Mouse (Mus musculus) forebrain, embryonic 13.5 days (tissue): ENCODE data around the gene Gm6657. TPM values are rescaled to one million over a fixed set of nuclear protein-coding genes. Genes with fewer than 3 reads are reported as not detected.

Experiments used
- ATAC-seq: fragments of 200-750 bp; cut with Nextera tagmentation; 2 replicates; pipeline ENCODE4 v1.8.0; 2017
- H3K27ac ChIP-seq: fragments of 300-500 bp; sonication (generic); 2 replicates; pipeline ENCODE4 v1.5.1; 2015; ENCODE audit warnings: inconsistent platforms, mild to moderate bottlenecking, moderate library complexity
- H3K27me3 ChIP-seq: fragments of 300-500 bp; sonication (generic); 2 replicates; pipeline ENCODE4 v1.6.1; 2015; ENCODE audit warnings: mild to moderate bottlenecking, inconsistent platforms
- H3K36me3 ChIP-seq: fragments of 300-500 bp; sonication (generic); 2 replicates; pipeline ENCODE4 v1.6.1; 2015; ENCODE audit warnings: mild to moderate bottlenecking, inconsistent platforms; ENCODE audit not compliant: poor library complexity, severe bottlenecking
- H3K4me1 ChIP-seq: fragments of 300-500 bp; sonication (generic); 2 replicates; pipeline ENCODE4 v1.6.1; 2015; ENCODE audit warnings: inconsistent platforms
- H3K4me2 ChIP-seq: fragments of 300-500 bp; sonication (generic); 2 replicates; pipeline ENCODE4 v1.6.1; 2015; ENCODE audit warnings: inconsistent platforms, mild to moderate bottlenecking, moderate library complexity
- H3K4me3 ChIP-seq: fragments of 300-500 bp; sonication (generic); 2 replicates; pipeline ENCODE4 v1.5.1; 2015; ENCODE audit warnings: mild to moderate bottlenecking, inconsistent platforms
- H3K9ac ChIP-seq: fragments of 300-500 bp; sonication (generic); 2 replicates; pipeline ENCODE4 v1.6.1; 2015; ENCODE audit warnings: mild to moderate bottlenecking, inconsistent platforms
- H3K9me3 ChIP-seq: fragments of 300-500 bp; sonication (generic); replicated peaks from 2 replicates; pipeline ENCODE4 v1.6.1; 2016; ENCODE audit warnings: inconsistent platforms
- WGBS: fragments of 180-500 bp; shearing (Covaris S2); methylation state at CpG from one replicate; pipeline ENCODE4 v1.1.7; 2015; 5-methylcytosine and 5-hydroxymethylcytosine counted together
- polyA plus RNA-seq: library from polyadenylated mRNA; unstranded; fragments of >200 nt; fragmentation: Nextera tagmentation; extraction: Ambion mirVana; gene quantifications from 2 replicates; pipeline ENCODE4 v1.2.1, GENCODE M21; 2015

Gene Gm6657
- polyA plus RNA-seq: not detected in 2 replicates

DNA sequence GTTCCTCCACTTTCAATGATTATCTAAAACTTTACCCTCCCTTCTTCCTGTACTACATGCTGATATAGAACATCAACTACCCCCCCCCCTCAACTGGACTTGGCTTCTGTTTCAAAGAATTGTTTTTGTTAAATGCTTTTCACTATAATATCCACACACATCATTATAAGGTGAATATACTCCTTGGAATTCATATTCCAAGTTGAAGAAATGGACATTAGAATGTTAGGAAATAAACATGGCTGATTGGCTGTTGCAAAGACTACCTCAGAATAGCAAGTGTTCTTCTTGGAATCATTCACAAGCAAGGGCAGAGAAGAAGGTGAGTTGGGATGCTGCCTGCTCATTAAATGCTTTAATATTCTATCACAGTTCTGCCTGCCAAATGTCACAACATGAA, at the start of gene Gm6657:
Gene Gm6657 (plus strand): TSS at position 301 of the 400 bp plus-strand sequence.
- no peak within 1 kb of the TSS for H3K27ac ChIP-seq
- H3K9ac ChIP-seq: no peak within 1 kb of the TSS
- H3K9me3 ChIP-seq: no peaks in the 10 kb centered on the region
- H3K4me3 ChIP-seq: no peak within 1 kb of the TSS
- no peaks in the 10 kb centered on the region for H3K36me3 ChIP-seq
- H3K4me2 ChIP-seq: no peak within 1 kb of the TSS
- H3K4me1 ChIP-seq: no peaks in the 10 kb centered on the region
- no peaks in the 10 kb centered on the region for H3K27me3 ChIP-seq
- ATAC-seq: no peak

GRCm38 (mm10) chr12:78153308-78154002, 40.6 kb upstream of the Gm6657 start:
- no peaks in the 10 kb centered on the region for H3K27me3 ChIP-seq
- no peak overlapping the region for H3K27ac ChIP-seq
- WGBS: 35% methylated on average over 7 of the region's 7 CpGs
- no peak overlapping the region for H3K4me3 ChIP-seq
- H3K9ac ChIP-seq: no peak overlapping the region
- H3K4me2 ChIP-seq: 0 out of 2 replicates have a peak overlapping the region, but pooled peaks have one; percentile 16
- H3K4me1 ChIP-seq: peaks cover 21% of the 10 kb centered on the region
- no peaks in the 10 kb centered on the region for H3K36me3 ChIP-seq
- ATAC-seq: peak; percentile 96
- H3K9me3 ChIP-seq: no peaks in the 10 kb centered on the region

GRCm38 (mm10) chr12:78170178-78170577, 23.9 kb upstream of the Gm6657 start:
- H3K9ac ChIP-seq: no peak overlapping the region
- no peaks in the 10 kb centered on the region for H3K27me3 ChIP-seq
- H3K36me3 ChIP-seq: no peaks in the 10 kb centered on the region
- H3K4me2 ChIP-seq: no peak overlapping the region
- no peak overlapping the region for H3K27ac ChIP-seq
- no peak for ATAC-seq
- no peaks in the 10 kb centered on the region for H3K9me3 ChIP-seq
- no peak overlapping the region for H3K4me3 ChIP-seq
- H3K4me1 ChIP-seq: no peaks in the 10 kb centered on the region

DNA sequence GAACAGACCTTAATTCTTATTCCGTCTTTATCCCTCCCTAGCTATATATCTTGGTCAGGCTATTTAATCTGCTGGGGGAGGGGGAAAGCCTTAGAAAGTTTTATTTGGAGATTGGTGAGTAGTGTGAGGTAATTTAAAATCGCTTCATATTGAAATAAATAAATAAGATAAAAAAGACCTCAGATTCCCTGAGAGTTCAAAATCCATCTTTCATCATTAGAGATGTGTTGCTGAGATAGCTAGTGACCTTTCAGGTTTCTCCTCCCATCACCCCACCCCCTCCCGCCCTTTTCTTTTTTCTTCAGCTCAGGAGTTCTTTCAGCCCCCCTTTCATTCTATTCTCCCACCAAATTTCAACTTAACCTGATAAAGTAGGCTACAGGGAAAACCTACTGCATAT, 20.1 kb upstream of the Gm6657 start:
- H3K4me3 ChIP-seq: no peak overlapping the region
- ATAC-seq: no peak
- no peak overlapping the region for H3K4me2 ChIP-seq
- H3K9me3 ChIP-seq: no peaks in the 10 kb centered on the region
- WGBS: 76% methylated on average over 3 of the region's 3 CpGs
- no peaks in the 10 kb centered on the region for H3K36me3 ChIP-seq
- H3K4me1 ChIP-seq: no peaks in the 10 kb centered on the region
- H3K27me3 ChIP-seq: no peaks in the 10 kb centered on the region
- H3K27ac ChIP-seq: no peak overlapping the region
- no peak overlapping the region for H3K9ac ChIP-seq

DNA sequence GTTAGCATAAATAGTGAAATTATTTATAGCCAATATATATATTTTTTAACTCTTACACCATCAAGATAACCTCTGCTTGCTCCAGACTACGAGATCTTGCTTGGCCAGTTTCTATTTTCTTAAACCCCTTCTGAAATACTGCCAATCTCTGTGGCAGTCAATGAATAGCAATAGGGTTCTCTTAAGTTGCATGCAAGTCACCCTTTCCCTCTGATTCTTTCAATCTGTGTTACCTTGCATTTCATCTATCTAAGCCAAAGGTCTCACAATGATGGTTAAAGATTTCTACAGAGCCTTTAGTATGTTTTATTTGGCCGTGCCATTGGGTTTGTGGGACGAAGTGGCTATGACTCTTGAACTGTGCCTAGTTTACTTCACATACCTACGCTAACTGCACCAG, 19.4 kb upstream of the Gm6657 start:
- Histone ChIP-seq H3K9me3 (no peaks in the 10 kb centered on the region), H3K4me3 (no peak overlapping the region), H3K27ac (no peak overlapping the region), H3K27me3 (no peaks in the 10 kb centered on the region), H3K9ac (no peak overlapping the region), H3K4me2 (no peak overlapping the region), H3K36me3 (no peaks in the 10 kb centered on the region), H3K4me1 (no peaks in the 10 kb centered on the region)
- WGBS: 90% methylated on average over 4 of the region's 4 CpGs
- no peak for ATAC-seq

GRCm38 (mm10) chr12:78181452-78181851, 12.6 kb upstream of the Gm6657 start:
- 65% methylated on average over 2 of the region's 2 CpGs for WGBS
- Histone ChIP-seq H3K4me1 (no peaks in the 10 kb centered on the region), H3K36me3 (no peaks in the 10 kb centered on the region), H3K4me2 (no peak overlapping the region), H3K27me3 (no peaks in the 10 kb centered on the region), H3K27ac (no peak overlapping the region), H3K9ac (no peak overlapping the region), H3K9me3 (no peaks in the 10 kb centered on the region), H3K4me3 (no peak overlapping the region)
- no peak for ATAC-seq

DNA sequence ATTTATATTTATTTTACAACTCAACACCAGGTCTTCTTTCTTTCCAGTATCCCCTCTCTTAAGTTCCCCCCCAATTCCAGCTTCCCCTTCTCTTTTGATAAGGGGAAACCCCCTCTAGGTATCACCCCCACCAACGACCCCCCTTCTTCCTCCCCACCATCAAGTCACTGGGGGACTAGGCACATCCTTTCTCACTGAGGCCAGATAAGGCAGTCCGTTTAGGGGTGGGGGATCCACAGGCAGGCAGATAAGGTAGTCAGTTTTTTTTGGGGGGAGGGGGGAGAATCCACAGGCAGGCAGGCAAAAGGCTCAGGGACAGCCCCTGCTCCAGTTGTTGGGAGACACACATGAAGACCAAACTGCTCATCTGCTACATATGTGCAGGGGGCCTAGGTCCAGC, 1.3 kb downstream of the Gm6657 start:
- ATAC-seq: no peak
- H3K9ac ChIP-seq: no peak overlapping the region
- H3K4me2 ChIP-seq: no peak overlapping the region
- no peaks in the 10 kb centered on the region for H3K36me3 ChIP-seq
- H3K4me3 ChIP-seq: no peak overlapping the region
- no peaks in the 10 kb centered on the region for H3K27me3 ChIP-seq
- 72% methylated on average over 2 of the region's 2 CpGs for WGBS
- no peak overlapping the region for H3K27ac ChIP-seq
- H3K4me1 ChIP-seq: no peaks in the 10 kb centered on the region
- H3K9me3 ChIP-seq: no peaks in the 10 kb centered on the region

DNA sequence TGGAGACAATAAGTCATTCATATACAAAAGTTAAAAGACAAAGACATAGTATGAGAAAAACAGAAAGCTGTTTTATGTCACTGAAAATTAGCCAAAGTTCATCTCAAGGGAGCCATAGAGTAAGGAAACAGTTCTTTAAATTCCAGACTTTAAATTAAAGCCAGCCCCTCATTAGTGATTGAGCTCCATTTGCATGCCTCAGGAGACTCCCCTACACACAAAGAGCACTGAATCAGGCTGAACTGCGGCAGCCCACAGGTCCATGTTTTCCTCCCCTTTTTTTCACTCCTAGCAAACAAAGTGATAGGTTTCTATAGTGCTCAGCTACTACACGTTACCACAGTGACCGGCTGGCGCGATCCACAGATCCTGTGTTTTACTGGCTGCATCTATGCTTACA, 9.6 kb downstream of the Gm6657 start:
- Histone ChIP-seq H3K27ac (no peak overlapping the region), H3K9me3 (no peaks in the 10 kb centered on the region), H3K4me2 (no peak overlapping the region), H3K36me3 (no peaks in the 10 kb centered on the region), H3K9ac (no peak overlapping the region), H3K27me3 (no peaks in the 10 kb centered on the region), H3K4me3 (no peak overlapping the region), H3K4me1 (0 out of 2 replicates have a peak, but pooled peaks cover 9% of the 10 kb centered on the region)
- WGBS: 40% methylated on average over 5 of the region's 5 CpGs
- no peak for ATAC-seq

DNA sequence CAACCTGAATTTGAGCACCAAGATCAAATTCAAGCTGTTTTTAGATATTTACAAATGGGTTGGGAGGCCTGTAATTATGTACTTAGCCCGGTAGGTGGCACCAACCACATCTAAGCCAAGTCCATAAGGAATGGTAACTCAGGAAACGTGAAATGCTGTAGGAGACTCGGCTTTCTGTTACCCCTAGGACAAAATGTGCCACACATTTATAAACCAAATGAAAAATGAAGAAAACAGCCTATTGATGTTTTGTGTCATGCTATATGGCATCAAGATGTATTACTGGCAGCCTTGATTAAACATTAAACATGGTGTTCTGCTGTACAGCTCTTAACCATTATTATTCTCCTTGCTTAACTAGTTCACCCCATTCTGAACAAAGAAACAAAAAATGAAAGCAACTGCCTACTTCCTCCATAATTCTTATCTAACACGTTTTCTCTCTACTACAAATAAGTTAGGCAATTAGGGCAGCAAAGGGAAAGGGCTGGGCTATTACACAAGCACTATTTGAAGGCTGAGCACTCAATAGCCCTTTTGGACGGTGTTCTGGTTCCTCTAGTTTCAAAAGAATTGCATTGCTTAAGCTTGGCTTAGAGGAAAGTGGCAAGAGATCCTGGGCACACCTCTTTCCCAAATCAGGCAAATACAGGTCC, 12.0 kb downstream of the Gm6657 start:
- Histone ChIP-seq H3K27ac (no peak overlapping the region), H3K4me2 (no peak overlapping the region; the same call in 1 of the 2 replicates), H3K4me3 (no peak overlapping the region), H3K4me1 (0 out of 2 replicates have a peak, but pooled peaks cover 9% of the 10 kb centered on the region), H3K9me3 (no peaks in the 10 kb centered on the region), H3K9ac (no peak overlapping the region), H3K36me3 (no peaks in the 10 kb centered on the region), H3K27me3 (no peaks in the 10 kb centered on the region)
- peak; percentile 73 for ATAC-seq
- WGBS: 5% methylated on average over 5 of the region's 5 CpGs

- Histone ChIP-seq H3K27me3 (no peaks in the 10 kb centered on the region), H3K27ac (no peak overlapping the region), H3K9ac (no peak overlapping the region), H3K36me3 (no peaks in the 10 kb centered on the region), H3K4me1 (0 out of 2 replicates have a peak, but pooled peaks cover 9% of the 10 kb centered on the region), H3K4me3 (no peak overlapping the region), H3K9me3 (no peaks in the 10 kb centered on the region), H3K4me2 (no peak overlapping the region)
- no peak for ATAC-seq
- 84% methylated on average over 4 of the region's 4 CpGs for WGBS
These were observed 12.5 kb downstream of the Gm6657 start for GRCm38 (mm10) chr12:78206571-78206960.

DNA sequence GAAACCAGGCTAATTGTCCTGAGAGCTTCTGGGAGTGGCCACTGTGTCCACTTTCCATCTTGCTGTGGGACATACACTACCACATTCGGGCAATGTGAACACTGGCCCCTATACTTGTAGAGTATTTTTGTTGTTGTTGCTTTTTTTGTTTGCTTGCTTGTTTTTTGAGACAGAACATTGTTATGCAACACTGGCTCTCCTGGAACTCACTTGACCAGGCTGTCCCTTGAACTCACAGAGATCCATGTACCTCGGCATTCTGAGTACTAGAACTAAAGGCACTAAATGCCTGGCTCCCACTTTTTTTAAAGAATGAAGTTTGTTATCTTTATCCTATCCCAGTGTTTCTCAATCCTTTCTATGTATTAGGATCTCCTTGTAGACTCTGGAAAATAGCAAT, 15.8 kb downstream of the Gm6657 start:
- Histone ChIP-seq H3K36me3 (no peaks in the 10 kb centered on the region), H3K27ac (no peak overlapping the region), H3K27me3 (no peaks in the 10 kb centered on the region), H3K4me2 (no peak overlapping the region), H3K4me1 (0 out of 2 replicates have a peak, but pooled peaks cover 6% of the 10 kb centered on the region), H3K9me3 (no peaks in the 10 kb centered on the region), H3K4me3 (no peak overlapping the region), H3K9ac (no peak overlapping the region)
- no peak for ATAC-seq
- 91% methylated on average over 2 of the region's 2 CpGs for WGBS

- Histone ChIP-seq H3K27me3 (no peaks in the 10 kb centered on the region), H3K4me2 (no peak overlapping the region), H3K4me3 (no peak overlapping the region), H3K27ac (no peak overlapping the region), H3K9me3 (no peaks in the 10 kb centered on the region), H3K36me3 (no peaks in the 10 kb centered on the region), H3K4me1 (no peaks in the 10 kb centered on the region), H3K9ac (no peak overlapping the region)
- WGBS: 81% methylated on average over 6 of the region's 6 CpGs
- ATAC-seq: no peak
These were observed 21.4 kb downstream of the Gm6657 start for GRCm38 (mm10) chr12:78215490-78215889.
